Mouse (Mus musculus) retina, postnatal 1 day (tissue): ENCODE data around the gene Olfr1381.
"Not testable (repeated sequence)": the region's sequence is repeated elsewhere in the genome, so short reads cannot be mapped to it uniquely, and the experiment has no call there.

Source experiments
- DNase-seq: peaks from one replicate; pipeline ENCODE4 v3.0.0-alpha.2; 2012

The Olfr1381 gene

DNA sequence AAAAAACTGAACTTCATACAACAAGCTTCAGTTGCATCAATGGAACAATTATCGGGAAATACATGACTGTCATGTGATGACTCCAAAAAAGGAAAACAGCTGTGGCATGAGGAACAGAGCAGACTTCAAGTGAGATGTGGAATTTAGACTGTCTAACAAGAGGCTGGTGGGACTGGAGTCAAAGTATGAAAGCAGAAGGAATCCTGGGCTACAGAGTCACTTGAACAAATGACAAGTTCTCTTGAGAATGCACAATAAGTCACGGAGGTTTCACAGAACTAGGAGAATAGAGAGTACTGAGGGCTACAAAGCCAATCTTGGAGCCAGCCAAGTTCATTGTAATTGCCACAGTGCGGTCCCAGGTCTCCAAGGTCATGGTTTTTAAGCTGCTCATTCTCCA is at the start of gene Olfr1381:
Gene Olfr1381, plus strand, starts transcription at position 301 of the 400 bp plus-strand sequence.
- DNase-seq: not testable (repeated sequence)

DNA sequence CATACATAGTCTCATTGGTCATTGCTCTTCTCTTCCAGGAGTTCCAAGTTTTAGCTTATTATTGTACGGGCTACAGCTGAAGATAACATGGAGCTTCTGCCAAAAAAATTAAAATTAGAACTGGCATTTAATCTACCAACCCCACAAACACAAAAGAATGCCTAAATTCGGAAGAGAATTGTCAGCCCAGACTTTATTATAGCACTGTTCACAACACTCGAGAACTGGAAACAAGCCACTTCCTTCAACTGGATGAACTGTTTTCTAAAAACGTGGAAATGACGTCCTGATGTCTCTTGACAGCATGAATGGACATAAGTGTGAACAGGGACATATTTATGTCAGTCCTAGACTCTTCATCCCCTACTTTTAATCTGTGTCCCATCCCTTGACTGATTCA is 25.2 kb upstream of the Olfr1381 start:
- DNase-seq: no peak

GRCm38 (mm10) chr11:49519348-49519747 is 23.9 kb upstream of the Olfr1381 start, which contains the start of gene Olfr1383:
Olfr1383 (plus strand) TSS chr11:49519648.
- no peak for DNase-seq

GRCm38 (mm10) chr11:49527947-49528346 is 15.3 kb upstream of the Olfr1381 start, which contains the start of gene Olfr1382:
Olfr1382 (plus strand) TSS chr11:49528247.
- no peak for DNase-seq

DNA sequence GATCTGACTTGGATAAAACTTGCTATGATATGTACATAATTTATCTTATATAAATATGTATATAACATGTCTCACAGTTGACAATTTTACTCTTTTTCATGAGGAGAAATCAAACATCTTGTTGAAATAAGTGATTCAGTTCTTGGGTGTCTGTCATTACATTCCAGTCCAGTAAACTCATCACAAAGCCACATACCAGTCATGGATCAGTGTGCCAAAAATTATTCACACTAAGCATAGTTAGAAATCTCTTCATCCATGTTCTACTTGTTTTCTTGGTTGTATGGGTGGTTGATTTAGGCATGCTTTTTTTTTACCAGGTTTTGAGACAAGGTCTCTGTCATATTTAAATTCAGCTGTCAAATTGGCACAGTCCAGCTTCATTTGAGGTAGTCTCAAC is 10.5 kb upstream of the Olfr1381 start:
- DNase-seq: no peak

DNA sequence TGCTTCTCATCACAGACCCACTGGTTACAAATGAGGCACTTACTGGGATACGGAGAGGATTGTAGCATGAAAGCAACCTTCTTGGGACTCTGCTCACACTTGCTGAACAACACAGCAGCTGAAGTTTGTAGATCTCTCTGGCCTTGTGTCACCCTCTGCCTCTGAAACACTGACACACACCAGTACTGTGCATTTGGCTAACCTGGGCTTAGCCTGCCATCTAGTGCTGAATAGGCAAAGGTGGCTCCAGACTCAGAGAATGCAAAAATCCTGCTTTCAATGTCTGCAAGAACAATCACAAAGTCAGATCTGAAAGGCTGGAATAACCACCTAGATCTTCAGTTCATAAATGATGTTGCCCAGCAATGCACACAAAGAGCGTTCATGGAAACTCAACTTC is 6.6 kb upstream of the Olfr1381 start:
- DNase-seq: peak; percentile 15

GRCm38 (mm10) chr11:49554033-49554432 is 10.8 kb downstream of the Olfr1381 start:
- DNase-seq: not testable (repeated sequence)

GRCm38 (mm10) chr11:49556578-49556977 is 13.3 kb downstream of the Olfr1381 start, which contains the start of gene Olfr1380:
Olfr1380 (plus strand) TSS chr11:49556878.
- DNase-seq: not testable (repeated sequence)

DNA sequence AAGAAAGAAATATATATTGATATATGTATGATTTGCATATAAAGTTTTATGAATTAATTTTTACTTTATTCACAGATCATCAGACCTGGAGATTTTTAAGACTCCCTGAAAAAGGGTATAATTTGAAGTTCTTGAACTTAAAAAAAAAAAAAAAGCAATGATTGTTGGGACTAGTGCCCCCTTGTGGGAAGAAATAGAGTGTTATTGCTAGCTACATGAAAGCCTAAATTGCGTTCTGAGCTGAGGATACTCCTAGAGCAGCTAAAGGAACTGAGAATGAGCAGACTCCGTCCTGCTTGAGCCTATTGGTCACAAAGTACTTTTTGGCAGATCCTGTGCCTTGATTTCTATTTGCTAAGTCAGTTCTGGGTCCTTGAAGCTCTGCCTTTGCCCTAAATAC is 31.8 kb downstream of the Olfr1381 start:
- DNase-seq: peak; percentile 16

DNA sequence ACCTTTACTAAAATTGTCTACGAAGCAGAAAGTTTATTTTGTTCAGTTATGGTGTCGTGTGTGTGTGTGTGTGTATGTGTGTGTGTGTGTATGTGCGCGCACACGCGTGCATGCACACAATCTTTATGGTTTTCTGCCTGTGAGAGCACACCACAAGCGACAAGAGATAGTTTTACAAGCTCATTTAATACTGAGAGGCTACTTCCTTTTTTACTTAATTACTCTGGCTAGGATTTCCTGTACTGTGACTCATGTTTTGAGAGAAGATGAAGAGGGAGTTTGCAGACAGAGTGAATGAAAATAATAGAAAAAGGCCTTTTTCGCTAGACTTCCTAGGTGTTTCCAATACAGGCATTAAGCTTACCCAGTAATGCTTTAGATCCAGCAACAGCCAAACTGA is 37.2 kb downstream of the Olfr1381 start:
- not testable (repeated sequence) for DNase-seq

GRCm38 (mm10) chr11:49590213-49590612 is 47.0 kb downstream of the Olfr1381 start:
- no peak for DNase-seq

DNA sequence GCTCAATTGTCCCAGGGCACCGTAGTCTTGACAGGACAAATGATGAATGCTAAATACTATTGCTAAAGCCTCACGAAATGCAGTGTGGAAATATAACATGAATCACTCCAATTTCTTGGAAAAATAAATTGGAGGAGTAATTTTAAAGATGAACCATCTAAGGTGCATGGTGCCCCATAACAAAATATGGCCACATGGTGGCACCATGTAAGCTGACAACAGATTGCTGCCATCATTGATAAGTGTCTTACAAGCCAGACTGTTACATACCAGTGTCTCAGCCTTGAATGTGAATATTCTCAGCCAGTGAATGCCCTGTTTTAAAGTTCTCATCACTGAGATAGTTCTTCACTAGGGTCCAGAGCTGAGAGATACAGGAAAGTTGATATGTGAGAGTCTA is 53.9 kb downstream of the Olfr1381 start:
- DNase-seq: not testable (repeated sequence)
